Mouse (Mus musculus): ENCODE results near the gene Zfp217. TPM values are rescaled to one million over a fixed set of nuclear protein-coding genes. Genes with fewer than 3 reads are reported as not detected.

The Zfp217 gene
- polyA plus RNA-seq, 1 experiment from 2014 or later: 3.7 TPM

- Histone ChIP-seq H3K27ac (ENCODE audit: low read depth, low read length) (peak overlapping the region; percentile 65), H3K27me3 (ENCODE audit: control insufficient read depth, insufficient read depth, low read length) (no peaks in the 10 kb centered on the region), H3K4me2 (peak overlapping the region; percentile 38), H3K9me3 (replicated peaks; ENCODE audit: control insufficient read depth, low read length) (no peaks in the 10 kb centered on the region), H3K9ac (ENCODE audit: low read depth, low read length) (no peak overlapping the region), H3K4me3 (ENCODE audit: low read depth, low read length) (no peak overlapping the region), H3K36me3 (ENCODE audit: control insufficient read depth, insufficient read depth, low read length) (no peaks in the 10 kb centered on the region), H3K4me1 (ENCODE audit: control insufficient read depth, insufficient read depth, low read length) (peaks cover 3% of the 10 kb centered on the region)
- 74% methylated on average over 4 of the region's 4 CpGs for WGBS (ENCODE audit: insufficient replicate concordance)
- no peak for ATAC-seq (replicated peaks; ENCODE audit: insufficient number of reproducible peaks, low FRiP score, low TSS enrichment)
These were observed 733 bp downstream of the Zfp217 start for GRCm38 (mm10) chr2:170147170-170147569.

- Histone ChIP-seq H3K4me1 (ENCODE audit: control insufficient read depth, insufficient read depth, low read length) (peaks cover 3% of the 10 kb centered on the region; the same call in 1 of the 2 replicates), H3K27me3 (ENCODE audit: control insufficient read depth, insufficient read depth, low read length) (no peaks in the 10 kb centered on the region), H3K27ac (ENCODE audit: low read depth, low read length) (no peak overlapping the region), H3K36me3 (ENCODE audit: control insufficient read depth, insufficient read depth, low read length) (no peaks in the 10 kb centered on the region), H3K4me2 (no peak overlapping the region), H3K4me3 (ENCODE audit: low read depth, low read length) (no peak overlapping the region), H3K9me3 (replicated peaks; ENCODE audit: control insufficient read depth, low read length) (no peaks in the 10 kb centered on the region), H3K9ac (ENCODE audit: low read depth, low read length) (no peak overlapping the region)
- WGBS (ENCODE audit: insufficient replicate concordance): 70% methylated on average over 10 of the region's 10 CpGs
- no peak for ATAC-seq (replicated peaks; ENCODE audit: insufficient number of reproducible peaks, low FRiP score, low TSS enrichment)
These were observed 3.6 kb downstream of the Zfp217 start for GRCm38 (mm10) chr2:170144343-170144742.

- H3K9ac ChIP-seq (ENCODE audit: low read depth, low read length): no peak overlapping the region
- no peak for ATAC-seq (replicated peaks; ENCODE audit: insufficient number of reproducible peaks, low FRiP score, low TSS enrichment)
- no peaks in the 10 kb centered on the region for H3K36me3 ChIP-seq (ENCODE audit: control insufficient read depth, insufficient read depth, low read length)
- H3K9me3 ChIP-seq (replicated peaks; ENCODE audit: control insufficient read depth, low read length): no peaks in the 10 kb centered on the region
- peaks cover 3% of the 10 kb centered on the region; the same call in 1 of the 2 replicates for H3K4me1 ChIP-seq (ENCODE audit: control insufficient read depth, insufficient read depth, low read length)
- H3K27me3 ChIP-seq (ENCODE audit: control insufficient read depth, insufficient read depth, low read length): no peaks in the 10 kb centered on the region
- no peak overlapping the region for H3K4me2 ChIP-seq
- no peak overlapping the region for H3K4me3 ChIP-seq (ENCODE audit: low read depth, low read length)
- H3K27ac ChIP-seq (ENCODE audit: low read depth, low read length): no peak overlapping the region
- WGBS (ENCODE audit: insufficient replicate concordance): 22% methylated on average over 3 of the region's 3 CpGs
These were observed 4.0 kb downstream of the Zfp217 start for GRCm38 (mm10) chr2:170143861-170144260.

- no peaks in the 10 kb centered on the region for H3K9me3 ChIP-seq (replicated peaks; ENCODE audit: control insufficient read depth, low read length)
- H3K36me3 ChIP-seq (ENCODE audit: control insufficient read depth, insufficient read depth, low read length): no peaks in the 10 kb centered on the region
- no peak overlapping the region for H3K4me2 ChIP-seq
- no peak overlapping the region for H3K4me3 ChIP-seq (ENCODE audit: low read depth, low read length)
- no peaks in the 10 kb centered on the region for H3K4me1 ChIP-seq (ENCODE audit: control insufficient read depth, insufficient read depth, low read length)
- WGBS (ENCODE audit: insufficient replicate concordance): 85% methylated on average over 10 of the region's 10 CpGs
- no peak overlapping the region for H3K27ac ChIP-seq (ENCODE audit: low read depth, low read length)
- no peak overlapping the region for H3K9ac ChIP-seq (ENCODE audit: low read depth, low read length)
- ATAC-seq (replicated peaks; ENCODE audit: insufficient number of reproducible peaks, low FRiP score, low TSS enrichment): no peak
- H3K27me3 ChIP-seq (ENCODE audit: control insufficient read depth, insufficient read depth, low read length): no peaks in the 10 kb centered on the region
These were observed 5.4 kb downstream of the Zfp217 start for GRCm38 (mm10) chr2:170142542-170142941.

- H3K36me3 ChIP-seq (ENCODE audit: control insufficient read depth, insufficient read depth, low read length): no peaks in the 10 kb centered on the region
- no peak overlapping the region for H3K27ac ChIP-seq (ENCODE audit: low read depth, low read length)
- H3K9me3 ChIP-seq (replicated peaks; ENCODE audit: control insufficient read depth, low read length): no peaks in the 10 kb centered on the region
- peaks cover 5% of the 10 kb centered on the region; the same call in 1 of the 2 replicates for H3K4me1 ChIP-seq (ENCODE audit: control insufficient read depth, insufficient read depth, low read length)
- H3K9ac ChIP-seq (ENCODE audit: low read depth, low read length): no peak overlapping the region
- no peaks in the 10 kb centered on the region for H3K27me3 ChIP-seq (ENCODE audit: control insufficient read depth, insufficient read depth, low read length)
- no peak overlapping the region for H3K4me2 ChIP-seq
- WGBS (ENCODE audit: insufficient replicate concordance): 85% methylated on average over 5 of the region's 5 CpGs
- ATAC-seq (replicated peaks; ENCODE audit: insufficient number of reproducible peaks, low FRiP score, low TSS enrichment): no peak
- H3K4me3 ChIP-seq (ENCODE audit: low read depth, low read length): no peak overlapping the region
These were observed 6.4 kb downstream of the Zfp217 start for GRCm38 (mm10) chr2:170141481-170141880.

GRCm38 (mm10) chr2:170139411-170140046, 8.4 kb downstream of the Zfp217 start:
- Histone ChIP-seq H3K27ac (ENCODE audit: low read depth, low read length) (no peak overlapping the region), H3K36me3 (ENCODE audit: control insufficient read depth, insufficient read depth, low read length) (no peaks in the 10 kb centered on the region), H3K4me3 (ENCODE audit: low read depth, low read length) (no peak overlapping the region), H3K27me3 (ENCODE audit: control insufficient read depth, insufficient read depth, low read length) (no peaks in the 10 kb centered on the region), H3K4me1 (ENCODE audit: control insufficient read depth, insufficient read depth, low read length) (peaks cover 5% of the 10 kb centered on the region; the same call in 1 of the 2 replicates), H3K9ac (ENCODE audit: low read depth, low read length) (no peak overlapping the region), H3K9me3 (replicated peaks; ENCODE audit: control insufficient read depth, low read length) (no peaks in the 10 kb centered on the region), H3K4me2 (no peak overlapping the region)
- ATAC-seq (replicated peaks; ENCODE audit: insufficient number of reproducible peaks, low FRiP score, low TSS enrichment): no peak
- 70% methylated on average over 9 of the region's 9 CpGs for WGBS (ENCODE audit: insufficient replicate concordance)

GRCm38 (mm10) chr2:170136928-170137327, 11.0 kb downstream of the Zfp217 start:
- Histone ChIP-seq H3K36me3 (ENCODE audit: control insufficient read depth, insufficient read depth, low read length) (no peaks in the 10 kb centered on the region), H3K27ac (ENCODE audit: low read depth, low read length) (no peak overlapping the region), H3K9ac (ENCODE audit: low read depth, low read length) (no peak overlapping the region), H3K9me3 (replicated peaks; ENCODE audit: control insufficient read depth, low read length) (no peaks in the 10 kb centered on the region), H3K4me1 (ENCODE audit: control insufficient read depth, insufficient read depth, low read length) (peaks cover 11% of the 10 kb centered on the region; the same call in 1 of the 2 replicates), H3K4me2 (no peak overlapping the region), H3K4me3 (ENCODE audit: low read depth, low read length) (no peak overlapping the region), H3K27me3 (ENCODE audit: control insufficient read depth, insufficient read depth, low read length) (no peaks in the 10 kb centered on the region)
- 36% methylated on average over 3 of the region's 3 CpGs for WGBS (ENCODE audit: insufficient replicate concordance)
- ATAC-seq (replicated peaks; ENCODE audit: insufficient number of reproducible peaks, low FRiP score, low TSS enrichment): 0 out of 2 replicates have a peak, but pooled peaks have one; percentile 28

GRCm38 (mm10) chr2:170135820-170136219, 12.1 kb downstream of the Zfp217 start:
- no peak overlapping the region for H3K9ac ChIP-seq (ENCODE audit: low read depth, low read length)
- H3K4me2 ChIP-seq: no peak overlapping the region
- H3K9me3 ChIP-seq (replicated peaks; ENCODE audit: control insufficient read depth, low read length): no peaks in the 10 kb centered on the region
- H3K36me3 ChIP-seq (ENCODE audit: control insufficient read depth, insufficient read depth, low read length): no peaks in the 10 kb centered on the region
- H3K4me3 ChIP-seq (ENCODE audit: low read depth, low read length): no peak overlapping the region
- 87% methylated on average over 6 of the region's 6 CpGs for WGBS (ENCODE audit: insufficient replicate concordance)
- no peak for ATAC-seq (replicated peaks; ENCODE audit: insufficient number of reproducible peaks, low FRiP score, low TSS enrichment)
- H3K4me1 ChIP-seq (ENCODE audit: control insufficient read depth, insufficient read depth, low read length): peaks cover 11% of the 10 kb centered on the region; the same call in 1 of the 2 replicates
- H3K27me3 ChIP-seq (ENCODE audit: control insufficient read depth, insufficient read depth, low read length): no peaks in the 10 kb centered on the region
- H3K27ac ChIP-seq (ENCODE audit: low read depth, low read length): no peak overlapping the region
